Mouse (Mus musculus) ES-Bruce4 (cell line): Measurements from ENCODE around the gene Btbd6. TPM values are rescaled to one million over a fixed set of nuclear protein-coding genes. Genes with fewer than 3 reads are reported as not detected.

Experiments
- H3K27ac ChIP-seq: 2 replicates; pipeline ENCODE4 v1.5.1; 2012; ENCODE audit warnings: low read length, inconsistent platforms; ENCODE audit not compliant: insufficient read depth
- H3K27me3 ChIP-seq: 2 replicates; pipeline ENCODE4 v1.6.1; 2012; ENCODE audit warnings: mild to moderate bottlenecking, low read length, inconsistent platforms; ENCODE audit not compliant: control insufficient read depth, poor library complexity, insufficient read depth, severe bottlenecking
- H3K36me3 ChIP-seq: 2 replicates; pipeline ENCODE4 v1.6.1; 2012; ENCODE audit warnings: inconsistent platforms, mild to moderate bottlenecking, low read length, moderate library complexity; ENCODE audit not compliant: control insufficient read depth, poor library complexity, insufficient read depth, severe bottlenecking
- H3K4me1 ChIP-seq: one replicate; pipeline ENCODE4 v1.8.1; 2011; ENCODE audit warnings: low read length; ENCODE audit not compliant: control insufficient read depth, insufficient read depth
- H3K4me3 ChIP-seq: 2 replicates; pipeline ENCODE4 v1.5.1; 2011; ENCODE audit warnings: low read depth, mild to moderate bottlenecking, low read length
- H3K9ac ChIP-seq: 2 replicates; pipeline ENCODE4 v1.6.1; 2012; ENCODE audit warnings: low read depth, mild to moderate bottlenecking, inconsistent platforms; ENCODE audit not compliant: poor library complexity, severe bottlenecking
- H3K9me3 ChIP-seq: replicated peaks from 2 replicates; pipeline ENCODE4 v1.6.1; 2012; ENCODE audit warnings: mild to moderate bottlenecking, low read length, inconsistent platforms; ENCODE audit not compliant: control insufficient read depth, poor library complexity, insufficient read depth, severe bottlenecking
- CTCF ChIP-seq: IDR thresholded peaks from one replicate; pipeline ENCODE4 v1.8.1; 2011; ENCODE audit warnings: low read depth, low read length
- EP300 ChIP-seq: IDR thresholded peaks from 2 replicates; pipeline ENCODE4 v1.6.1; 2011; ENCODE audit warnings: low read depth, low read length; ENCODE audit not compliant: insufficient read depth
- POLR2A ChIP-seq: IDR thresholded peaks from one replicate; pipeline ENCODE4 v1.8.1; 2011; ENCODE audit warnings: low read length; ENCODE audit not compliant: insufficient read depth
- polyA plus RNA-seq: library from polyadenylated mRNA; stranded (reverse); fragments of >200 nt; gene quantifications from 2 replicates; pipeline ENCODE4 v1.2.4, GENCODE M21; 2011; ENCODE audit warnings: low read depth; ENCODE audit not compliant: missing spikeins, insufficient read depth, insufficient read length

Gene Btbd6
- polyA plus RNA-seq, 1 experiment = 11.0 TPM

GRCm38 (mm10) chr12:112994153-112994552 lies 17.9 kb downstream of the Btbd6 start:
- TF ChIP-seq POLR2A = no peak
- TF ChIP-seq CTCF = no peak
- no peak for TF ChIP-seq EP300
- no peaks in the 10 kb centered on the region for H3K36me3 ChIP-seq

GRCm38 (mm10) chr12:112999569-113000293 lies 23.4 kb downstream of the Btbd6 start:
- H3K27me3 ChIP-seq = no peaks in the 10 kb centered on the region
- H3K36me3 ChIP-seq = no peaks in the 10 kb centered on the region
- H3K27ac ChIP-seq = no peak overlapping the region
- H3K9ac ChIP-seq = peak overlapping the region; percentile 76
- peak overlapping the region; percentile 78 for H3K4me3 ChIP-seq
- TF ChIP-seq EP300 = no peak
- H3K9me3 ChIP-seq = no peaks in the 10 kb centered on the region
- H3K4me1 ChIP-seq = no peaks in the 10 kb centered on the region

More at GRCm38 (mm10) chr12:112994153-112994552, 17.9 kb downstream of the Btbd6 start:
- H3K27me3 ChIP-seq = no peaks in the 10 kb centered on the region
- no peak overlapping the region for H3K9ac ChIP-seq
- H3K27ac ChIP-seq = no peak overlapping the region
- no peaks in the 10 kb centered on the region for H3K4me1 ChIP-seq
- no peak overlapping the region for H3K4me3 ChIP-seq
- no peaks in the 10 kb centered on the region for H3K9me3 ChIP-seq

- Histone ChIP-seq H3K27me3 (no peaks in the 10 kb centered on the region), H3K27ac (peak within 1 kb of the TSS; percentile 76), H3K9me3 (no peaks in the 10 kb centered on the region), H3K4me1 (no peaks in the 10 kb centered on the region), H3K9ac (peak within 1 kb of the TSS; percentile 76), H3K4me3 (peak within 1 kb of the TSS; percentile 78), H3K36me3 (no peaks in the 10 kb centered on the region)
- no peak for TF ChIP-seq CTCF
- no peak for TF ChIP-seq POLR2A
- TF ChIP-seq EP300 = no peak
Measured at GRCm38 (mm10) chr12:113000294-113001132, 24.2 kb downstream of the Btbd6 start, which contains the start of gene Brf1. TSS of gene Brf1 (minus strand) at chr12:113000704.

- Histone ChIP-seq H3K4me3 (peak overlapping the region; percentile 73), H3K9me3 (no peaks in the 10 kb centered on the region), H3K36me3 (no peaks in the 10 kb centered on the region), H3K27ac (peak overlapping the region; percentile 72), H3K4me1 (no peaks in the 10 kb centered on the region), H3K9ac (peak overlapping the region; percentile 38), H3K27me3 (no peaks in the 10 kb centered on the region)
- no peak for TF ChIP-seq CTCF
- TF ChIP-seq POLR2A = no peak
- TF ChIP-seq EP300 = no peak
Measured at GRCm38 (mm10) chr12:113001133-113001474, 24.8 kb downstream of the Btbd6 start.

- Histone ChIP-seq H3K27ac (no peak overlapping the region), H3K9me3 (no peaks in the 10 kb centered on the region), H3K9ac (no peak overlapping the region), H3K4me3 (no peak overlapping the region), H3K36me3 (no peaks in the 10 kb centered on the region), H3K4me1 (no peaks in the 10 kb centered on the region), H3K27me3 (no peaks in the 10 kb centered on the region)
- TF ChIP-seq EP300 = no peak
- no peak for TF ChIP-seq POLR2A
- no peak for TF ChIP-seq CTCF
Measured at GRCm38 (mm10) chr12:113002667-113003066, 26.4 kb downstream of the Btbd6 start.

- Histone ChIP-seq H3K27ac (no peak overlapping the region), H3K27me3 (no peaks in the 10 kb centered on the region), H3K9ac (no peak overlapping the region), H3K36me3 (no peaks in the 10 kb centered on the region), H3K4me3 (no peak overlapping the region), H3K4me1 (no peaks in the 10 kb centered on the region), H3K9me3 (no peaks in the 10 kb centered on the region)
- no peak for TF ChIP-seq CTCF
- TF ChIP-seq EP300 = no peak
- no peak for TF ChIP-seq POLR2A
Measured at GRCm38 (mm10) chr12:113004011-113004410, 27.7 kb downstream of the Btbd6 start.
